Mouse (Mus musculus) heart, postnatal 0 days (tissue): ENCODE results near the gene 4930519G04Rik.

Source experiments
- CTCF ChIP-seq: IDR thresholded peaks from 2 replicates; pipeline ENCODE4 v1.5.1; 2016; ENCODE audit warnings: antibody characterized with exemption, control low read depth, low read depth
- EP300 ChIP-seq: IDR thresholded peaks from 2 replicates; pipeline ENCODE4 v1.6.1; 2016; ENCODE audit warnings: antibody characterized with exemption, low read depth

DNA sequence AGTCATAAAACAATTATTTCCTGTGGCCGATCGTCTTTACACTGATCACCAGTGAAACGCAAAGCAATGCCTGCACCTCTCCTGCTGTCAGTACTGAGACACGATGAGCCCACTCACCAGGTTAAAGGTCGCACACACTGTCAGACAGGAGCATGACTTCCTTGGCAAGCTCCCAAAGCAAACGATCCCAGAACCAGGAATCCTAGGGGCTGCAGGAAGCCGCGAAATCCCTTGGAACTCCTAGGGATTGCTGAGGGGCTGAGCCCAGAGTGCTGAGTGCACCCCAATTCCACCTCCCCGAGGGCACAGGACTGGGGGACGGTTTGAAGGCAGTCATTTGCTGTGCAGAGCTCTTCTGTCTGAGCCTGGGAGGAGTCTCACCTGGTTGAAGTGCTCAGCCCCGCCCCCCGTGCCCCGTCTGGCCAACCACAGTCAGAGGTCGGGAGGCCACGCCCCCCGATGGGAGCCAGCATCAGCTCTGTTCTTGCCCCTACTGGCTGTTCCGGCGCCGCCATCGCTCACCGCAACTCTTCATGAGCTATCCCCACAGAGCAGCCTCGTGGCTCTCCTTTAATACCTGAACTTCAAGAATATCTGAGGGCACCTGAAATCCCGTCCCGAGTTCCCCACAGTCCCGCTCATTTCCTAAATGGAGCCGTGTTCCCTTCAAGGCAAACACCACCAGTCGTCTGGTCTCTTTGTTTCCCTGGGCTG lies 27.3 kb upstream of the 4930519G04Rik start:
- TF ChIP-seq CTCF: no peak
- no peak for TF ChIP-seq EP300
